Mouse (Mus musculus): ENCODE data around the gene Col7a1. TPM values are rescaled to one million over a fixed set of nuclear protein-coding genes. Genes with fewer than 3 reads are reported as not detected.

Col7a1 gene
- polyA plus RNA-seq, 1 experiment from 2014 or later: 1.9 TPM

GRCm38 (mm10) chr9:109008994-109009635 is 55.7 kb downstream of the Col7a1 start:
- no peaks in the 10 kb centered on the region for H3K4me1 ChIP-seq (replicated peaks; ENCODE audit: control insufficient read depth, insufficient read depth, low read length)
- H3K9me3 ChIP-seq (ENCODE audit: control insufficient read depth): no peaks in the 10 kb centered on the region
- no peak overlapping the region for H3K4me2 ChIP-seq (replicated peaks; ENCODE audit: low read depth)
- TF ChIP-seq CTCF (IDR thresholded peaks at IDR 0.05; ENCODE audit: low read depth): no peak
- no peak; the same call in 1 of the 2 replicates for ATAC-seq
- H3K36me3 ChIP-seq (ENCODE audit: control insufficient read depth, insufficient read depth): peaks cover 34% of the 10 kb centered on the region
- H3K27me3 ChIP-seq (replicated peaks; ENCODE audit: control insufficient read depth, insufficient read depth, low read length): no peaks in the 10 kb centered on the region
- no peak overlapping the region for H3K4me3 ChIP-seq (ENCODE audit: low read depth, low read length)
- WGBS: 64% methylated on average over 9 of the region's 10 CpGs
- no peak overlapping the region for H3K9ac ChIP-seq (ENCODE audit: low read depth, low read length)
- H3K27ac ChIP-seq (ENCODE audit: low read depth, low read length): no peak overlapping the region

DNA sequence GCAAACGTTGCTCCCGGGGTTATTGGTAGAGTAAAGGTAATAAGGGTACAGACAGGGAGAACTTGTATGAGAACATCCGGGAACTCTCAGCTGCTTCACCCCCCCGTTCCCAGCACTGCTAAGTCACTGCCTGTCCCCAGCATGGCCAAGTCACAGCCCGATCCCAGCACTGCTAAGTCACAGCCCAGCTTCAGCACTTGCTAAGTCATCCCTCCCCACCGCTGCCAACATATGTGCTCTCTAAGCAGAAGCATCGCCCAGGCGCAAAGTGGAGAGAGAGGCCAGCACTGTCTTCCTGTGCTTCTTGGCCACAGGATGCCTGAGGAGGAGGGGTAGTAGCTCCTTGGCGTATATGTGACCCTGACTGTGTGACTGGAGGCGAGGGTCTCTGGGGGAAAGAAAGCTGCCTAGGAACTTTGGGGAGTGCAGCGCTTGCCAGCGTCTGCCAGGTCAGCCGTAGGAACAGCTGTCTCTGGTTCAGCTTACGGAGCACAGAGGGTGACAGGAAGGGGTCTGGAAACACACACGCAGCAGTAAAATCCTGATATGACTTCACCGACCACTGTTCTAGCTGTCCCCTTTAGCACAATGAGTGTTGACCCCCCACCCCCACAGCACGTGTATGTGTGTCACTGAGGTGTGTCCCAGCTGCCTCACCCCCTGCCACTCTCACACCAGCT is 56.4 kb downstream of the Col7a1 start:
- H3K36me3 ChIP-seq (ENCODE audit: control insufficient read depth, insufficient read depth): peaks cover 29% of the 10 kb centered on the region
- H3K27ac ChIP-seq (ENCODE audit: low read depth, low read length): no peak overlapping the region
- no peak overlapping the region for H3K4me3 ChIP-seq (ENCODE audit: low read depth, low read length)
- H3K9me3 ChIP-seq (ENCODE audit: control insufficient read depth): no peaks in the 10 kb centered on the region
- WGBS: 52% methylated on average over 17 of the region's 17 CpGs
- H3K4me2 ChIP-seq (replicated peaks; ENCODE audit: low read depth): no peak overlapping the region
- no peak for TF ChIP-seq CTCF (IDR thresholded peaks at IDR 0.05; ENCODE audit: low read depth)
- H3K27me3 ChIP-seq (replicated peaks; ENCODE audit: control insufficient read depth, insufficient read depth, low read length): no peaks in the 10 kb centered on the region
- H3K9ac ChIP-seq (ENCODE audit: low read depth, low read length): no peak overlapping the region
- no peaks in the 10 kb centered on the region for H3K4me1 ChIP-seq (replicated peaks; ENCODE audit: control insufficient read depth, insufficient read depth, low read length)
- no peak for ATAC-seq

- ATAC-seq: no peak
- 79% methylated on average over 14 of the region's 14 CpGs for WGBS
- no peak for TF ChIP-seq CTCF (IDR thresholded peaks at IDR 0.05; ENCODE audit: low read depth)
- Histone ChIP-seq H3K27me3 (replicated peaks; ENCODE audit: control insufficient read depth, insufficient read depth, low read length) (no peaks in the 10 kb centered on the region), H3K9ac (ENCODE audit: low read depth, low read length) (no peak overlapping the region), H3K27ac (ENCODE audit: low read depth, low read length) (no peak overlapping the region), H3K4me1 (replicated peaks; ENCODE audit: control insufficient read depth, insufficient read depth, low read length) (0 out of 2 replicates have a peak, but pooled peaks cover 3% of the 10 kb centered on the region), H3K9me3 (ENCODE audit: control insufficient read depth) (no peaks in the 10 kb centered on the region), H3K36me3 (ENCODE audit: control insufficient read depth, insufficient read depth) (peaks cover 27% of the 10 kb centered on the region), H3K4me2 (replicated peaks; ENCODE audit: low read depth) (no peak overlapping the region), H3K4me3 (ENCODE audit: low read depth, low read length) (no peak overlapping the region)
These were observed 56.9 kb downstream of the Col7a1 start for GRCm38 (mm10) chr9:109010316-109010690.

DNA sequence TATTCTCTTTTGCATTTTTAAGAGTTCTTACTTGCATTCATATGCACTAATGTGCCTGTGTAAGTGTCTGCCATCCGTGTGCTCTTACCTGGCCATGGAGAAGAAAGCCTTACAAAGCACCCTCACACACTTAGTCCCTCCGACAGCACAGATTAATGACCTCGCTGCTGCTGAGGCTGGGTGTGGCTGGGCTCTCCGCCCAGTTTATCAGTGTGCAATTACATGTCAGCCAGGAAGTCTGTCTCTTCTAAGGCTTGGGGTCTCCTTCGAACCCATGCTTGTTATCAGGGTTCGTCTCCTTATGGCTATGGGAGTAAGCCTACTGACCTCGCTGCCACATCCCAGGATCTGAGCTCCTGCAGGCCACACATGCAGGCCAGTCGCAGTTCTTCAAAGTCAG is 62.0 kb downstream of the Col7a1 start:
- TF ChIP-seq CTCF (IDR thresholded peaks at IDR 0.05; ENCODE audit: low read depth): no peak
- Histone ChIP-seq H3K4me1 (replicated peaks; ENCODE audit: control insufficient read depth, insufficient read depth, low read length) (0 out of 2 replicates have a peak, but pooled peaks cover 3% of the 10 kb centered on the region), H3K27me3 (replicated peaks; ENCODE audit: control insufficient read depth, insufficient read depth, low read length) (no peaks in the 10 kb centered on the region), H3K27ac (ENCODE audit: low read depth, low read length) (no peak overlapping the region), H3K4me3 (ENCODE audit: low read depth, low read length) (no peak overlapping the region), H3K9ac (ENCODE audit: low read depth, low read length) (no peak overlapping the region), H3K9me3 (ENCODE audit: control insufficient read depth) (no peaks in the 10 kb centered on the region), H3K4me2 (replicated peaks; ENCODE audit: low read depth) (no peak overlapping the region), H3K36me3 (ENCODE audit: control insufficient read depth, insufficient read depth) (peaks cover 17% of the 10 kb centered on the region)
- ATAC-seq: peak; percentile 59; the same call in 1 of the 2 replicates
- WGBS: 31% methylated on average over 8 of the region's 8 CpGs

GRCm38 (mm10) chr9:109016973-109017604 is 63.7 kb downstream of the Col7a1 start:
- Histone ChIP-seq H3K4me3 (ENCODE audit: low read depth, low read length) (no peak overlapping the region), H3K27ac (ENCODE audit: low read depth, low read length) (no peak overlapping the region), H3K9ac (ENCODE audit: low read depth, low read length) (no peak overlapping the region), H3K4me2 (replicated peaks; ENCODE audit: low read depth) (no peak overlapping the region), H3K9me3 (ENCODE audit: control insufficient read depth) (no peaks in the 10 kb centered on the region), H3K4me1 (replicated peaks; ENCODE audit: control insufficient read depth, insufficient read depth, low read length) (0 out of 2 replicates have a peak, but pooled peaks cover 3% of the 10 kb centered on the region), H3K27me3 (replicated peaks; ENCODE audit: control insufficient read depth, insufficient read depth, low read length) (no peaks in the 10 kb centered on the region), H3K36me3 (ENCODE audit: control insufficient read depth, insufficient read depth) (peaks cover 4% of the 10 kb centered on the region; the same call in 1 of the 2 replicates)
- no peak for ATAC-seq
- WGBS: 65% methylated on average over 11 of the region's 11 CpGs
- no peak for TF ChIP-seq CTCF (IDR thresholded peaks at IDR 0.05; ENCODE audit: low read depth)

- TF ChIP-seq CTCF (IDR thresholded peaks at IDR 0.05; ENCODE audit: low read depth): no peak
- no peaks in the 10 kb centered on the region for H3K4me1 ChIP-seq (replicated peaks; ENCODE audit: control insufficient read depth, insufficient read depth, low read length)
- no peak overlapping the region for H3K9ac ChIP-seq (ENCODE audit: low read depth, low read length)
- no peaks in the 10 kb centered on the region for H3K27me3 ChIP-seq (replicated peaks; ENCODE audit: control insufficient read depth, insufficient read depth, low read length)
- no peak overlapping the region for H3K4me2 ChIP-seq (replicated peaks; ENCODE audit: low read depth)
- ATAC-seq: no peak
- peaks cover 17% of the 10 kb centered on the region; the same call in 1 of the 2 replicates for H3K36me3 ChIP-seq (ENCODE audit: control insufficient read depth, insufficient read depth)
- no peak overlapping the region for H3K27ac ChIP-seq (ENCODE audit: low read depth, low read length)
- H3K9me3 ChIP-seq (ENCODE audit: control insufficient read depth): no peaks in the 10 kb centered on the region
- 81% methylated on average over 4 of the region's 4 CpGs for WGBS
- H3K4me3 ChIP-seq (ENCODE audit: low read depth, low read length): no peak overlapping the region
These were observed 68.0 kb downstream of the Col7a1 start for GRCm38 (mm10) chr9:109021428-109021827.
